In genomic region chr13:68622792-68623191, GRCm38 (mm10) we compare ENCODE assay signal across 10 mouse cellular contexts. TPM values are rescaled to one million over a fixed set of nuclear protein-coding genes. Genes with fewer than 3 reads are reported as not detected.
A peak's percentile ranks its signal among the peaks of the same experiment; 100 is the strongest.
DNase-seq lines count a peak whose midpoint lies in the region; ATAC-seq lines count a peak whose summit lies in the region.
"Had no signal": no experiment of that assay in that cellular context is flagged by ENCODE, and none has a peak within 500 bp of the region (broad histone marks: within the 10 kb centered on the region; RNA-seq: fewer than 3 reads in every experiment).

No protein-coding gene starts in this region.

- no peak overlapping the region for H3K27ac ChIP-seq in midbrain, embryonic 13.5 days

- no peak overlapping the region for H3K4me2 ChIP-seq in midbrain, embryonic 13.5 days (replicated peaks)

- H3K27me3 ChIP-seq in midbrain, embryonic 13.5 days = no peaks in the 10 kb centered on the region

- intact Hi-C loops in heart, postnatal 14 days (cut with DNase I) = no loop called here

- no peak overlapping the region for H3K4me3 ChIP-seq in midbrain, embryonic 13.5 days (replicated peaks)

- peak; percentile 9 for DNase-seq in embryo, embryonic 10.5 days (ENCODE audit: low spot score)
- DNase-seq in embryo, embryonic 11 days = no peak
- peak; percentile 11 for DNase-seq in kidney, postnatal 10 days
- no peak for DNase-seq in kidney, adult 9 months
- DNase-seq in Muller cell, postnatal 12 days (ENCODE audit: inconsistent ontology term) = peak; percentile 41
- no peak for DNase-seq in spleen, postnatal 36 days (ENCODE audit: low spot score in 2 of 2)
- DNase-seq in heart, postnatal 14 days = no peak
- DNase-seq: B cell, adult 2 months; heart, postnatal 4 days had no signal

- peak; percentile 74 for ATAC-seq in midbrain, embryonic 13.5 days

- WGBS in midbrain, embryonic 13.5 days = 64% methylated on average over 6 of the region's 6 CpGs

- no peak overlapping the region for H3K9ac ChIP-seq in midbrain, embryonic 13.5 days (replicated peaks)

- no peaks in the 10 kb centered on the region for H3K4me1 ChIP-seq in midbrain, embryonic 13.5 days (replicated peaks)

- H3K36me3 ChIP-seq in midbrain, embryonic 13.5 days = no peaks in the 10 kb centered on the region

- H3K9me3 ChIP-seq in midbrain, embryonic 13.5 days = no peaks in the 10 kb centered on the region

RNA-seq across cellular contexts. Expression of gene 1700001L19Rik, which starts 25.6 kb away (rescaled TPM):
- 2.4 and 2.6 TPM in 2 replicates for polyA plus RNA-seq in midbrain, embryonic 13.5 days (2015; fragmentation: Nextera tagmentation; extraction: Ambion mirVana)
- total RNA-seq in heart, postnatal 14 days (2021) = not detected
- total RNA-seq: heart, postnatal 4 days had no signal

RNA-seq across cellular contexts. Expression of gene Fastkd3, which starts 40.8 kb away (rescaled TPM):
- 22.9 and 27.8 TPM in 2 replicates for polyA plus RNA-seq in midbrain, embryonic 13.5 days (2015; fragmentation: Nextera tagmentation; extraction: Ambion mirVana)
- total RNA-seq in heart, postnatal 14 days (2021) = 1 to 10 TPM; 6.9 to 7.1 TPM

RNA-seq across cellular contexts. Expression of gene Mtrr, which starts 40.8 kb away (rescaled TPM):
- 13.5 and 16.0 TPM in 2 replicates for polyA plus RNA-seq in midbrain, embryonic 13.5 days (2015; fragmentation: Nextera tagmentation; extraction: Ambion mirVana)
- total RNA-seq in heart, postnatal 14 days (2021) = 10 to 100 TPM; 10.1 to 14.2 TPM

Comparison
In these comparisons a context has a peak if more than half of its experiments do, and no peak if none do; other contexts are left out.
1. DNase-seq: peak in embryo, embryonic 10.5 days (single experiment), kidney, postnatal 10 days (single experiment) and Muller cell, postnatal 12 days (single experiment); none in embryo, embryonic 11 days (single experiment), kidney, adult 9 months (single experiment), spleen, postnatal 36 days (0 of 2) and heart, postnatal 14 days (0 of 2).